Mouse (Mus musculus): ENCODE measurements around the gene Syce2.
"Not testable (repeated sequence)": the region's sequence is repeated elsewhere in the genome, so short reads cannot be mapped to it uniquely, and the experiment has no call there.

The Syce2 gene

DNA sequence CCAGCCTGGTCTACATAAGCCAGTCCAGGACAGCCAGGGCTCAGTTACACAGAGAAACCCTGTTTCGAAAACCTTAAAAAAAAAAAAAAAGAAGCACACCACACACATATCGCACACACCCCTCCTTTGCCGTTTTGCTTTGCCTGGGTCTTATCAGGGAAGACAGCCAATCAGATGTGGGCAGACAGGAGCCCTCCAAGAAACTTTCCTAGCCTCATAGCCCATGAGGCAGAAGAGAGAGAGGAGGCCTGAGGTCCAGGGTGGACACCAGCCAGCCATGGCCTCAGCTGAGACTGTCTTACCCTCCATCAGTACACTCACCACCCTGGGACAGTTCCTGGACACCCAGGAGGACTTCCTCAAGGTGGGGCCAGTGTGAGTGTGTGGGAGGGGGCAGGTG is 29.8 kb downstream of the Syce2 start, which contains the start of gene Klf1:
TSS of gene Klf1 (plus strand) at position 177 of the 400 bp plus-strand sequence.
- no peak for DNase-seq (ENCODE audit: low read depth)

GRCm38 (mm10) chr8:84902367-84902919 is 30.5 kb downstream of the Syce2 start:
- no peak for DNase-seq (ENCODE audit: low read depth)

DNA sequence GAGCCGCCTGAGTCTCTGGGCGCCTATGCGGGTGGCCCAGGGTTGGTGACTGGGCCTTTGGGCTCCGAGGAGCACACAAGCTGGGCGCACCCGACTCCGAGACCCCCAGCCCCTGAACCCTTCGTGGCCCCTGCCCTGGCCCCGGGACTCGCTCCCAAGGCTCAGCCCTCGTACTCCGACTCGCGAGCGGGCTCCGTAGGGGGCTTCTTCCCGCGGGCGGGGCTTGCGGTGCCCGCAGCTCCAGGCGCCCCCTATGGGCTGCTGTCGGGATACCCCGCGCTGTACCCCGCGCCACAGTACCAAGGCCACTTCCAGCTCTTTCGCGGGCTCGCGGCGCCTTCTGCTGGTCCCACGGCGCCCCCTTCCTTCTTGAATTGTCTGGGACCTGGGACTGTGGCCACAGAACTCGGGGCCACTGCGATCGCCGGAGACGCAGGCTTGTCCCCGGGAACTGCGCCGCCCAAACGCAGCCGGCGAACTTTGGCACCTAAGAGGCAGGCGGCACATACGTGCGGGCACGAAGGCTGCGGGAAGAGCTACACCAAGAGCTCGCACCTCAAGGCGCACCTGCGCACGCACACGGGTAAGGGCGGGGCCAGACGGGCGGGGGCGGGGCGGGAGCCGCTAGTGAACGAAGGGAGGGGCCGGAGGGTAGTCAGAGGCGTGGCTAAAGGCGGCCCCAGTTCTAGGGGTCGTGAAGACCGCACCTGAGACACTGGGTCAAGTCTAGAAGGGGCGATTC is 31.2 kb downstream of the Syce2 start:
- peak; percentile 78 for DNase-seq (ENCODE audit: low read depth)

DNA sequence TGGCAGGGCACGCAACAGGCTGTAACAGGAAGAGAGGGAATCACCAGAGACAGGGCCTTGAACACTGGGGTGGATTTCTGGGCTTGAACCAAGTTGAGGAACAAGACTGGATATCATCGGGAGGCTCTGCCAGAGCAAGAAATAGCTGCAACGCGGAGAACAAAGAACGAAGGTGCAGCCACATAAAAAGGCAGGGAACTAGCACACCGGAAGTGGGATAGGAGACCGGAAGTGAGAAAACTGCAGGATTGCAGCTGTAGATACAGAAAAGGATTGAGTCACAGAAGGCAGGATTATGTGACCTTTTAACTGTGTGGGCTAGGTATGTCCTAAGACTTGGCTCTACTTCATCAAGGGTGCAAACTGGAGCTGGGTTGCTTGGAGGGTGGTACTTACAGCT is 32.4 kb downstream of the Syce2 start:
- DNase-seq (ENCODE audit: low read depth) = no peak

GRCm38 (mm10) chr8:84907037-84907436 is 35.1 kb downstream of the Syce2 start:
- DNase-seq (ENCODE audit: low read depth) = no peak

DNA sequence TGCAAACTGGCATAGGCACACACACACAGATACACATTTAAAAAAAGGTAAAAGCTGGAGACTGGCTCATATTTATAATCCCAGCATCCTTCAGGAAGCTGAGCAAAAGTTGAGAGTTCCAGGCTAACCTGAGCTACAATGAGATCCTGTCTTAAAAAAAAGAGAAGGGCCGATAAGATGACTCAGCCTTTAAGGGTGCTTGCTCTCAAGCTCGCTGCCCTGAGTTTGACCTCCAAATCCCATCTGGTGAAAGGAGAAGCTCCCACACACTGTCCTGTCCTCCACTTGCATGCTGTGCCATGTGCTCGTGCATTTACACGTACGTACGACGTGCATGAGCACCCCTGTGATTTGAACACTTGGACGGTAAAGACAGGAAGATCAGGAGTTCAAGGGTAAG is 35.6 kb downstream of the Syce2 start:
- DNase-seq (ENCODE audit: low read depth) = no peak

GRCm38 (mm10) chr8:84907979-84908378 is 36.1 kb downstream of the Syce2 start:
- DNase-seq (ENCODE audit: low read depth) = not testable (repeated sequence)

DNA sequence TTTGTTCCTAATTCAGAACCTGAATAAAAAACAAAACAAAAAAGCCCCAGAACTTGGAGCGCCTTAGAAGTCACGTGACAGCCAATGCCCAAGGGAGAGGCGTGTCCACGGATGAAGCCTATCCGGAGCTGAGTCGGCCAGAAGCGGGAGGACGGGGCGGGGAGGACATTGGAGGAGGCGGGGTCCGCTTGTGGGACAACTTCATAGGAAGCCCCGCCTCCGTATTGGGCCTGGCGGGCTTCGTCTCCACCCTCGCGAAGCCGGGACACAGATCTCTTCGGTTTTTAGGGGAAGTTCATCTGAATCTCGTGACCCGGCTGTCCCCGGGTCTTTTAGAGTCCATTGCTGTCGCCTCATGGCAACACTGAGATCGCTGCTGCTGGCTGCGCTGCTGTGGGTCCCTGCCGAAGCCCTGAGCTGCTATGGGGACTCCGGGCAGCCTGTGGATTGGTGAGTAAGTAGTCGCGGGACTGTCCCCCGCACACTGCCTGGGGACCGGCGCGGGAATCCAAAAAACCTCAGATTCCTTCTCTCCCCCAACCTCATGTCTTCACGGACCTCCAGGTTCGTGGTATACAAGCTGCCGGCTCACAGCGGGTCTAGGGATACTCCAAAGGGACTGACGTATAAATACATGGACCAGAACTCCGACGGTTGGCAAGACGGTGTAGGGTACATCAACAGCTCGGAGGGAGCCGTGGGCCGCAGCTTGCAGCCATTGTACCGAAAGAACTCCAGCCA is 36.7 kb downstream of the Syce2 start, which contains the start of gene Dnase2a:
TSS of gene Dnase2a (plus strand) at position 140 of the 741 bp plus-strand sequence.
- DNase-seq (ENCODE audit: low read depth) = peak; percentile 95

DNA sequence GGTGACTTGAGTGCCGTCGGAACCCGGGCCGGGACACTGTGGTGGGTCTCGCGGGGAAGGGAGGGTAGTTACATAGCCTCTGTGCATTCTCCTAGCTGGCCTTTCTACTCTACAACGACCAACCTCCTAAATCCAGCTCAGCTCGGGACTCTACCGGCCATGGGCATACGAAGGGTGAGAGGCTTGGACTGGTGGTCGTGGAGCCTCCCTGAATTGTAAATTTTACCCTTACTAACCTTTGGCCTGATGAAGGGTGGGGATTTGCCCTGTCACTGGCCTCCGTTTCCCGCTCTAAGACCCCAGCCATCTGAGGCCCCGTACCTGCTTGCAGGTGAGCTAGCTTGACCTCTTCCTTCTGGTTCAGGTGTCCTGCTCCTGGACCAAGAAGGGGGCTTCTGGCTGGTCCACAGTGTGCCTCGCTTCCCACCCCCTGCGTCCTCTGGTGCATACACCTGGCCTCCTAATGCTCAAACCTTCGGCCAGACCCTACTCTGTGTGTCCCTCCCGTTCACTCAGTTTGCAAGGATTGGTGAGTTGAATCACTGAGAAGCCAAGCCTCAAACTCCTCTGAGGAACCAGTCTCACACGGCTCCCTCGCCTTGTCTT is 37.4 kb downstream of the Syce2 start:
- DNase-seq (ENCODE audit: low read depth) = no peak

GRCm38 (mm10) chr8:84909949-84910348 is 38.0 kb downstream of the Syce2 start:
- no peak for DNase-seq (ENCODE audit: low read depth)

- no peak for DNase-seq (ENCODE audit: low read depth)
Measured at GRCm38 (mm10) chr8:84910551-84910950, 38.6 kb downstream of the Syce2 start.

- no peak for DNase-seq (ENCODE audit: low read depth)
Measured at GRCm38 (mm10) chr8:84911854-84912253, 39.9 kb downstream of the Syce2 start.

DNA sequence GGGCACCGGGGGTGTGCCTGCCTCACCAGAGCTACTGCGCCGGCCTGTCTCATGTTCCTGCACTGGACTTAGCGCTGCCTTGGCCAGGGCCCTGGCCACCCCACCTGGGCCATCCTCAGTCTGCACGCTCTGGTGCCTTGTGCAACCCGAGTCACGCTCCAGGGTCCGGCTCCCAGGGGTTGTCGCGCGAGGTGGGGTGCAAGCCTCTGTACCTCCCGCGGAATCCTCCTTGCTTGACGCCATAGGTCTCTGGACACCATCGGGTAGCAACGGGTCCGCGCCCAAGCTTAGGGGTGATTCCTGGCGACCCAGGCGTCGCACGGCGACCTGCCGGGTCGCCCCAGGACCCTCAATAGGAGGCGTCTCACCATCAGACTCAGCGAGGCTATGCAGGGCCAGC is 40.5 kb downstream of the Syce2 start:
- DNase-seq (ENCODE audit: low read depth) = no peak

DNA sequence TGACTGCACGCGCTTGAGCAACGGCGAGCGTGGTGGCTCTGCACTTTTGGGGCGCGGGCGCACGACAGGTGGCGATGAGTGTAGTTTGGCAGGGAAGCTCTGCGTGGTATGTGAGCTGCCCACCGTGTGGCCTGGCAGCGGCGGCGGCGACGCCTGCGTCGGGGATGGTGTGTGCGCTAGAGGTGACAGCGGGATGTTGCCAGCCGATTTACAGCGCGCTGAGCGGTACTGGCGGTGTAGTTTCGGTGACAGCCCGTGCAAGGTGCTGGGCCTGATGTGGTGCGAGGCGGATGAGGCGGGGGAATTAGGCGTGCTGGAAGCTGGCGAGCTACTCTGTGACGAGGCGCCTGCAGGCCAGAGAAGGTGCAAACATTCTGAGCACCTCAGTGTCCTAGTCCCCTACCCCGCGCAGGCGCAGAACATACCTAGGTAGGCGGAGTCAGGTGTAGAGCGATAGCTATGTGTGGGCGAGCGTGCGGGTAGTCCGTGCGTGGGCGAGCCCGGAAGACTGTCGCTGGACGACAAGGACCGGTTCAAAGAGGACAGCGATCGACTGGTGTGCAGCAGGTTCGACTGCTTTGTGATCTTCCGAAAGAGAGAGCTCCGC is 41.1 kb downstream of the Syce2 start:
- no peak for DNase-seq (ENCODE audit: low read depth)

- no peak for DNase-seq (ENCODE audit: low read depth)
Measured at GRCm38 (mm10) chr8:84913502-84913900, 41.6 kb downstream of the Syce2 start.

- no peak for DNase-seq (ENCODE audit: low read depth)
Measured at GRCm38 (mm10) chr8:84913960-84914359, 42.0 kb downstream of the Syce2 start.

GRCm38 (mm10) chr8:84915269-84915668 is 43.4 kb downstream of the Syce2 start:
- DNase-seq (ENCODE audit: low read depth) = no peak

- no peak for DNase-seq (ENCODE audit: low read depth)
Measured at GRCm38 (mm10) chr8:84917781-84918180, 45.9 kb downstream of the Syce2 start.

DNA sequence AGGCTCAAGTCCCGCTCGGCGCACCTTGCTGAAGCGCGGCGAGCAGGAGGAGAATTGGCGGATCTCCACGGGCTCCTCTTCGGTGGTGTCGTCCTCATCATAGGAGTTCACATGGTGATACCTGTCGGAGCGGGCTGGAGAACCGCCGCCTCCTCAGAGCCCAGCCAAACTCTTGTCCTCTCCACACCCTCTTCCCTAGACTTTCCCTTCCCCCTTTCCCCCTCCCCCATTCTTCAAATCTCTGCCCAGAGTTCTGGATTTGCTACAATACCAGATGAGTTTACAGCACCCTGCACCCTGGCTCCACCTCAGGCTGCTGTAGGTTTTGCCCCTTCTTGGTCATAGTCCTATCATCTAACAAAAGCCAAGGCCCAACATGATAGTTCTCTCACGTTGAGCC is 46.7 kb downstream of the Syce2 start:
- DNase-seq (ENCODE audit: low read depth) = no peak

DNA sequence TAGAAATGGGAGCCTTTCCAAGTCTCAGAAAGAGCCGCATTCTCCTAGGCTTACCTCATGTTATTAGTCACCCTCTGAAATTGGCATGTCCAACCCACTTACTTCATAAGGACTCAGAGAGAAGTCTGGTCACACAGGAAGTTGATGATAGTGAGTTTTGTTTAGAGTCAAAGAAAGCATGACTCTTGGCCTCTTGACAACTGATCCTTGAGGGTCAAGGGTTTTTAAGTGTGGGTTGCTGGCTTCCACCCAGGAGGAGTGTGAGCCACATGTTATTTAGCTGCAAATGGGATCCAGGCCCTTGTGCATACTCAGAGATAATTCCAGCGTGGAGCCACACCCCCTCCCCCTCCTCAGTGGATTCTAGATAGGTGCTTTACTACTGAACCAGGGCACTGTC is 49.7 kb downstream of the Syce2 start:
- no peak for DNase-seq (ENCODE audit: low read depth)

- no peak for DNase-seq (ENCODE audit: low read depth)
Measured at GRCm38 (mm10) chr8:84925557-84925956, 53.6 kb downstream of the Syce2 start.

DNA sequence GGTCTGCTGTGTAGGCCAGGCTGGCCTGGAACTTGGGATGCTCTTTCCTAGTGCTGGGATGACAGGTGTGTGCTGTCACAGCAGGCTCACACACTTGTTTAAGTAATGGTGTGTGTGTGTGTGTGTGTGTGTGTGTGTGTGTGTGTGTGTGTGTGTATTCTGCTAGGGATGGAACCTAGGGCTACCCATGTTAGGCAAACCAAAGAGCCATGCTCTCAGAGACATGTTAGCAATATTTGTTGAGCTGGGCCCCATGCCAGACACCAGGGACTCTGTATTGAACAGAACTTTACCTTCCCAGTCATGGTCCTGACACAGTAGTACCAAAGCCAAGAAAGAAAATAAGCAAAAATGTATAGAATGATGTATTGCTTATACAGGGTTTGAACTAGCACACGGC is 55.6 kb downstream of the Syce2 start:
- no peak for DNase-seq (ENCODE audit: low read depth)

Measured in c-Kit-positive CD71-negative TER-119-negative erythroid progenitor cells, embryonic 14.5 days (primary cell).